Mouse (Mus musculus) liver, embryonic 11.5 days (tissue): ENCODE measurements around the gene Vwa8. TPM values are rescaled to one million over a fixed set of nuclear protein-coding genes. Genes with fewer than 3 reads are reported as not detected.

Experiments used
- ATAC-seq: fragments of 200-750 bp; cut with Nextera tagmentation; replicated peaks from 2 replicates; pipeline ENCODE4 v1.8.0; 2017; ENCODE audit warnings: moderate number of reproducible peaks, mild to moderate bottlenecking, moderate TSS enrichment, moderate library complexity; ENCODE audit not compliant: low FRiP score
- DNase-seq: peaks from one replicate; pipeline ENCODE4 v3.0.0-alpha.2; 2017; ENCODE audit warnings: low spot score
- H3K27ac ChIP-seq: fragments of 300-500 bp; sonication (generic); 2 replicates; pipeline ENCODE4 v1.5.1; 2014; ENCODE audit warnings: mild to moderate bottlenecking, low read depth, low read length, control low read depth
- H3K27me3 ChIP-seq: fragments of 300-500 bp; sonication (generic); replicated peaks from 2 replicates; pipeline ENCODE4 v1.6.1; 2014; ENCODE audit warnings: low read length, mixed read lengths; ENCODE audit not compliant: control insufficient read depth, insufficient read depth
- H3K36me3 ChIP-seq: fragments of 300-500 bp; sonication (generic); 2 replicates; pipeline ENCODE4 v1.6.1; 2014; ENCODE audit warnings: mild to moderate bottlenecking, low read length, moderate library complexity, mixed read lengths; ENCODE audit not compliant: control insufficient read depth, insufficient read depth
- H3K4me1 ChIP-seq: fragments of 300-500 bp; sonication (generic); replicated peaks from 2 replicates; pipeline ENCODE4 v1.6.1; 2014; ENCODE audit warnings: low read length, mixed read lengths; ENCODE audit not compliant: control insufficient read depth, insufficient read depth
- H3K4me2 ChIP-seq: fragments of 300-500 bp; sonication (generic); 2 replicates; pipeline ENCODE4 v1.6.1; 2014; ENCODE audit warnings: mild to moderate bottlenecking, control low read depth, moderate library complexity
- H3K4me3 ChIP-seq: fragments of 300-500 bp; sonication (generic); 2 replicates; pipeline ENCODE4 v1.5.1; 2014; ENCODE audit warnings: low read depth, low read length, control low read depth
- H3K9ac ChIP-seq: fragments of 300-500 bp; sonication (generic); 2 replicates; pipeline ENCODE4 v1.6.1; 2014; ENCODE audit warnings: low read depth, low read length, control low read depth
- H3K9me3 ChIP-seq: fragments of 300-500 bp; sonication (generic); 2 replicates; pipeline ENCODE4 v1.6.1; 2016; ENCODE audit warnings: low read length, inconsistent platforms, mixed read lengths; ENCODE audit not compliant: control insufficient read depth
- WGBS: fragments of 180-500 bp; shearing (Covaris S2); extraction: QIAGEN DNeasy Blood & Tissue Kit; methylation state at CpG from one replicate; pipeline ENCODE4 v1.1.7; 2014; 5-methylcytosine and 5-hydroxymethylcytosine counted together
- polyA plus RNA-seq: library from polyadenylated mRNA; unstranded; fragments of >200 nt; fragmentation: Nextera tagmentation; extraction: Ambion mirVana; gene quantifications from 2 replicates; pipeline ENCODE4 v1.2.1, GENCODE M21; 2014

Vwa8 gene
- polyA plus RNA-seq, 1 experiment from 2014 or later = 12.6 TPM

DNA sequence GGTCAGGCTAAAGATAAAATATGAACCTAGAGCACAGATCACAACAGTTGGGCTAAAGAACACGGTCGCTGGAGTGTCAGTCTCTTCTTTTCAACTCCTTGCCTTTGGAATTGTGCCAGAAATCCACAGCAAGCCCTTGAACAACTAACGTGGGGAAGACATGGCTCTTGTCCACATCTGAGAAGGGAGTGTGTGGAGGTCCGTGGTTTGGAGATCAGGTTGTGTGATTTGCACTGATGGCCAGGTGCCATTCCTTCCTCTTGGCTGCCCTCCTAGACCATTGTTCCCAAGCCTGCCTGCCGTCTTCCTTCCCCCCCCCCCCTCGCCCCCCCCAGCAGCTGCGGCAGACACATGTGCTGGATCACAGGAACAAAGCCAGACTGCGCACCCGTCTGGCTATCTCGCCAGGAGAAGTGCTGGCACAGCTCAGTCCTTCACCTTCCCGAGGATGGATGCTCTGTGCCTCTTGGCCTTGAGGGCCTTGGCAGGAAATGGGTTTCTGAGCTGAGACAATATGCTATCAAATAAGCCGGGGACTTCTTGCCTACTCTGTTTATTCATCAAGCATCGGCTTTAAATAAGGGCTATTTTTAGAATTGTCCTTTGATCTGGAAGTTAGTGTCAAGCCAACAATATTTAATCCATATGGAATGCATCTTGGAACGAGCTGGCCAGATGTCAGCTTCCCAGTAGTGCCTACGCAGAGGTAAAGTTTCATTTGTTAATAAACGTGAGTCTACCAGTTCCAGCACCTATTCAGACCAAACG is 308.8 kb downstream of the Vwa8 start:
- WGBS = 68% methylated on average over 16 of the region's 17 CpGs
- Histone ChIP-seq H3K36me3 (no peaks in the 10 kb centered on the region), H3K27ac (no peak overlapping the region), H3K9me3 (no peaks in the 10 kb centered on the region), H3K4me2 (no peak overlapping the region), H3K4me1 (no peaks in the 10 kb centered on the region), H3K9ac (no peak overlapping the region), H3K27me3 (no peaks in the 10 kb centered on the region), H3K4me3 (no peak overlapping the region)
- DNase-seq = no peak
- ATAC-seq = no peak

DNA sequence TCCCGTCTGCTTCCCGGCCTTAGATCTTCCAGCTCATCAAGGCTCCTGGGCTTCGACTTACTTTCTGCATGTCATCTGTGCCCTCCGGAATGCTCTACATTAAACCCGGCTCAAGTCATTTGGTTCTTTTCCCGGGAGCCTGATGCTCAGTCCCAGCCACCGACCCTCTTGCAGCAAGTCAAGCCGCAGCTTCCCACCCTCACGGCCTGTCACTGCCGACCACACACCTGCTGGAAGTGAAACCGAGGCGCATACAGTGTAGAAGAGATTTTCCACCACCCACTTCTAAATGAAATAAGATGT is 309.3 kb downstream of the Vwa8 start:
- Histone ChIP-seq H3K4me2 (no peak overlapping the region), H3K4me3 (no peak overlapping the region), H3K27me3 (no peaks in the 10 kb centered on the region), H3K27ac (no peak overlapping the region), H3K36me3 (no peaks in the 10 kb centered on the region), H3K9me3 (no peaks in the 10 kb centered on the region), H3K4me1 (no peaks in the 10 kb centered on the region), H3K9ac (no peak overlapping the region)
- 89% methylated on average over 12 of the region's 12 CpGs for WGBS
- ATAC-seq = no peak
- no peak for DNase-seq

DNA sequence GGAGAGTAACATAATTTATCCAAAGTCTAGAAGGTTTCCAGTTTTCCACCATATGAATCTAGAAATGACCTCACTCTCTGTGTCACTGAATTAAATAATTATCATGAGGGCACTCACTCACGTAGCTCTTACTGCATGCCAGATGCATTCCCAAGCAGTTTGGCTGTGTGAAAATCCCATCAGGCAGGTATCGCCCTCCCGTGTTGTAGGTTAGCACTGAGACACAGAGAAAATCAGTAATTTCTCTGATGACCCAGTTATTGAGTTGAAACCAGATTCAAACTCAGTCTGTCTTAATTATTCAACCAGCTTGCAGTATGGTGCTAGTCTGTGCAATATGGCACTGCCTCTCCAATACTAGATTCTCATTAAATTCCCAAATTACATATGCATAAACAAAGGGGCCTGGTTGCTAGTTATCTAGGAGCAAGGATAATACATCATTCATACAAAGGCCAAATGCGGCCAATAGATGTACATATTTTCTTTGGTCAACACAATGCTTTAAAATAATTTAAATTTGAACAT is 309.9 kb downstream of the Vwa8 start:
- WGBS = 84% methylated on average over 4 of the region's 4 CpGs
- Histone ChIP-seq H3K27me3 (no peaks in the 10 kb centered on the region), H3K9me3 (no peaks in the 10 kb centered on the region), H3K4me1 (no peaks in the 10 kb centered on the region), H3K4me2 (no peak overlapping the region), H3K36me3 (no peaks in the 10 kb centered on the region), H3K4me3 (no peak overlapping the region), H3K27ac (no peak overlapping the region), H3K9ac (no peak overlapping the region)
- DNase-seq = no peak
- ATAC-seq = no peak

DNA sequence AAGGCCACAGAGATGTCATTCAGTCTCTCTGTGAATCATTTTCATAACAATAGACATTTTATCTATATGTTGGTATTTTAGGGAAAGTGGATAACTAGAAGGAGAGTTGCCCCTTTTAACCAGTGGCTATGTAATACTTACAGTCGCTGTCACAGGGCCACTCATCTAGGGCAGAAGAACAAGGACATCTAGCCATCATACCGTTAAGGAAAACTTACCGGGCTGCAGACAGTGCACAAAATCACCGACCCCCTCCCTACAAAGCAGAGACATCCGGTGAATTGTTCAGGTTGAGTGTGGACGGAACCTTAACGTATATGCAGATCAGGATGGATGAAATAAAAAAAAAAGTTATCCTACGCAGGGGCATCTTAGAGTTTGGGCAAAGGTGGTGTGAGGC is 310.6 kb downstream of the Vwa8 start:
- no peak overlapping the region for H3K9ac ChIP-seq
- no peak overlapping the region for H3K4me2 ChIP-seq
- H3K4me1 ChIP-seq = no peaks in the 10 kb centered on the region
- H3K4me3 ChIP-seq = no peak overlapping the region
- no peaks in the 10 kb centered on the region for H3K27me3 ChIP-seq
- no peaks in the 10 kb centered on the region for H3K9me3 ChIP-seq
- WGBS = 89% methylated on average over 8 of the region's 8 CpGs
- no peaks in the 10 kb centered on the region for H3K36me3 ChIP-seq
- ATAC-seq = no peak
- no peak overlapping the region for H3K27ac ChIP-seq
- DNase-seq = no peak

DNA sequence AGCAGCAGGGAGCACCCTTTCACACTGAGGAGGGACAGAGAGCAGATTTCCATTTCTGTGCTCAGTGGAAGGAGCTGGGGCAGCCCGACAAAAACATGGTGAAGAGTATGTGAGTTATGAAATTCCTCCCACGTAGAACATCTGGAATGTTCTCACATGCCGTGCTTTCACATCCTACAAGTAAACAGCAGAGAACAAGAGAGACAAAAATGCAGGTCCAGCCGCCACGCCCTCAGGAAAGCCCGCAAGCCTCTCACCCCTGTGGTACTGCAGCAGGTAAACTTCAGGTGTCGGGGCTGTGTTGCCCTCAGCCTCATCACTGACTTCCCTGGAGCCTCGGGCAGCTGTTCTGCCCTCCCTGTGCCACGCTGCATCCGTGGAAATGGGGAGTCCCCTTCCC is 311.6 kb downstream of the Vwa8 start:
- Histone ChIP-seq H3K4me3 (no peak overlapping the region), H3K27me3 (no peaks in the 10 kb centered on the region), H3K9me3 (no peaks in the 10 kb centered on the region), H3K36me3 (no peaks in the 10 kb centered on the region), H3K4me2 (no peak overlapping the region), H3K4me1 (no peaks in the 10 kb centered on the region), H3K9ac (no peak overlapping the region), H3K27ac (no peak overlapping the region)
- ATAC-seq (no peak), DNase-seq (no peak)
- WGBS = 77% methylated on average over 10 of the region's 10 CpGs

DNA sequence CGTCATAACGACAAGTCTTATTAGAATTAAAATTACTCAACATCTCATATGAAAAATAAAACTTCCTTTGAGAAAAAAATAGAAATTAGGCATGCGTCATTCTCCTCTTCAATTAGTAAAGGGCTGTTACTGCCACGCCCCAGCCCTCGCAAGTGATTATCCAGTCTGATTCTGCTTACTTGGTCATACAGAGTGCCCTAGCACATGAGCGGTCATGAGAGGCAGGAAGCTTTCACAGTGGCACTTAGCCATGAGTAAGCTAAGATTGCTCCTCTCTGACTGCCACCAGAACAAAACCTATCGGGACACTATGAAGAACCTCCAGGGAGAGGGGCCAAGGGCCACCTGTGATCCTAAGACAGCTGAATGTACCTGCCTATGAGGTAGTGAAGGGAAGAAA is 312.1 kb downstream of the Vwa8 start:
- no peak overlapping the region for H3K4me2 ChIP-seq
- no peaks in the 10 kb centered on the region for H3K27me3 ChIP-seq
- H3K36me3 ChIP-seq = no peaks in the 10 kb centered on the region
- ATAC-seq = no peak
- H3K4me3 ChIP-seq = no peak overlapping the region
- no peak overlapping the region for H3K9ac ChIP-seq
- no peak overlapping the region for H3K27ac ChIP-seq
- H3K4me1 ChIP-seq = no peaks in the 10 kb centered on the region
- WGBS = 93% methylated on average over 7 of the region's 7 CpGs
- no peaks in the 10 kb centered on the region for H3K9me3 ChIP-seq
- DNase-seq = no peak

DNA sequence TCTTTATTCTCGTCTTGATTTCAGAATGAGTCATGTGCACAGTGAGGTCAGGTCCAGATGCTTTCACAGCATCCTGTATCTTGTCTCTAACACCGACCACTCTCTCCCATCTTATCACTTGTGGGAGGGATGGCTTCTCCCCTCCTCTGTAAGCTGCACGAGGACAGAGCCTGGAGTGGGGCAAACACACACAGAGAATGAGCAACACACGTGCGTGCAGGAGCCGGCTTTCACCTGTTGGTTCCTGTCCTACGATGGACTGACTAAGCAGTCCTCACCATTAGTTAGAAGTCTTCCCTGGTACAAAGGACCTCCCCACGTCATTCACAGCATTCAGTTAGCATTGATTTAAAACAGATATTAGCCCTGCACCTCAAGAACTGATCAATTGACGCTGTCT is 312.9 kb downstream of the Vwa8 start:
- H3K9me3 ChIP-seq = no peaks in the 10 kb centered on the region
- no peaks in the 10 kb centered on the region for H3K4me1 ChIP-seq
- no peak overlapping the region for H3K4me3 ChIP-seq
- 75% methylated on average over 9 of the region's 9 CpGs for WGBS
- H3K36me3 ChIP-seq = no peaks in the 10 kb centered on the region
- DNase-seq (no peak), ATAC-seq (no peak)
- H3K4me2 ChIP-seq = no peak overlapping the region
- H3K9ac ChIP-seq = no peak overlapping the region
- no peaks in the 10 kb centered on the region for H3K27me3 ChIP-seq
- no peak overlapping the region for H3K27ac ChIP-seq

DNA sequence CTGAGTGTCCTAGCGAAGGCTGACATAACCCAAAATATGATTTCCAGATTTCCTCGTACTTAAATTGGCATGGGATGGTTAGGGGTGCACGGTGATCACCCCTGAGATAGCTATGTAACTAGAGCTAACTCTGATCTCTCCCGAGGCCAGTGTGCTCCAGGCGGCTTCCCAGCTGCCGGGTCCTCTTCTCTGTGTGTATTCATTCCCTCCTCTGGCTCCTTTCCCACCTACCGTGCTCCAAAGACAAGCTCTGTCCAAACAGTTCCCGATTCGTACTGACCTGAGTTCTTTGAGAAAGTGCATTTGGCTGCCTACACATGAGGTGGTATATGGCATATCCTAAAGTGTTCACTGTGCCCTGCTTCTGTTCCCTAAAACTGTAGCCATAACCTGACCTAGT is 313.8 kb downstream of the Vwa8 start:
- ATAC-seq (no peak), DNase-seq (no peak)
- H3K4me2 ChIP-seq = no peak overlapping the region
- H3K9me3 ChIP-seq = no peaks in the 10 kb centered on the region
- no peaks in the 10 kb centered on the region for H3K27me3 ChIP-seq
- no peak overlapping the region for H3K9ac ChIP-seq
- no peaks in the 10 kb centered on the region for H3K4me1 ChIP-seq
- no peak overlapping the region for H3K27ac ChIP-seq
- no peak overlapping the region for H3K4me3 ChIP-seq
- WGBS = 78% methylated on average over 9 of the region's 9 CpGs
- no peaks in the 10 kb centered on the region for H3K36me3 ChIP-seq

DNA sequence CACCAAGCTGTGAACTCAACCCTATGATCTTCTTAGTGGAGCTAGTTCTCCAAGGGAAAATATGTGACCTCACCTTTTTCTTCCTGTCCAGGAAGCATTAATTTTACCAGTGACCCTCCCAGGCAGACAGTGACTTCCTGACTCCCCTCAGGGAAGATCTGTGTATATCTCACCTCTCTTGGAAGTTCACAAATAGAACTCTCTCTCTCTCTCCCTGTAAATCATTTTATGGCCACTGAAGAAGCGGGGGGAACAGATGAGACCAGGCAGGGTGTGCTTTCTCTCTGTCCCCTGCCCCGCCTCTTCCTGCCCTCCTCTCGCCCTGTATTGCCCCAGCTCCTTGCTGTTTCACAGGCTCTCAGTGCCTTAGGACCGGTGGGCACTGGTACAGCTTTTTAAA is 315.5 kb downstream of the Vwa8 start:
- H3K4me2 ChIP-seq = no peak overlapping the region
- ATAC-seq = no peak
- H3K27ac ChIP-seq = no peak overlapping the region
- H3K36me3 ChIP-seq = no peaks in the 10 kb centered on the region
- H3K4me1 ChIP-seq = no peaks in the 10 kb centered on the region
- no peak for DNase-seq
- no peaks in the 10 kb centered on the region for H3K27me3 ChIP-seq
- no peak overlapping the region for H3K4me3 ChIP-seq
- 82% methylated on average over 4 of the region's 4 CpGs for WGBS
- H3K9ac ChIP-seq = no peak overlapping the region
- no peaks in the 10 kb centered on the region for H3K9me3 ChIP-seq
